Mouse (Mus musculus): ENCODE measurements around the gene Spred2. TPM values are rescaled to one million over a fixed set of nuclear protein-coding genes. Genes with fewer than 3 reads are reported as not detected.

Spred2 gene
- polyA plus RNA-seq, 2 experiments = 8.5 to 25.4 TPM

GRCm38 (mm10) chr11:20038723-20039122 is 114.5 kb downstream of the Spred2 start:
- DNase-seq (ENCODE audit: low spot score) (peak; percentile 49), ATAC-seq (ENCODE audit: low FRiP score, low read depth) (peak; percentile 37; the same call in 1 of the 2 replicates)
- Histone ChIP-seq H3K9ac (ENCODE audit: low read depth, low read length, severe bottlenecking) (no peak overlapping the region), H3K4me3 (replicated peaks; ENCODE audit: low read length) (no peak overlapping the region), H3K4me2 (replicated peaks; ENCODE audit: low read depth, low read length, severe bottlenecking) (peak overlapping the region; percentile 10; the same call in 1 of the 2 replicates), H3K9me3 (ENCODE audit: control insufficient read depth, low read length) (no peaks in the 10 kb centered on the region), H3K27ac (replicated peaks; ENCODE audit: low read depth, low read length) (0 out of 2 replicates have a peak overlapping the region, but pooled peaks have one; percentile 14), H3K36me3 (ENCODE audit: control insufficient read depth, insufficient read depth, low read length) (no peaks in the 10 kb centered on the region), H3K4me1 (ENCODE audit: control insufficient read depth, insufficient read depth, low read length) (peaks cover 31% of the 10 kb centered on the region), H3K27me3 (ENCODE audit: control insufficient read depth, insufficient read depth, low read length) (no peaks in the 10 kb centered on the region)
- TF ChIP-seq POLR2A (IDR thresholded peaks at IDR 0.05; ENCODE audit: borderline replicate concordance, extremely low read depth, insufficient read depth, insufficient read length) = no peak
- 19% methylated on average over 8 of the region's 8 CpGs for WGBS

GRCm38 (mm10) chr11:20041164-20041920 is 117.2 kb downstream of the Spred2 start:
- 12% methylated on average over 6 of the region's 6 CpGs for WGBS
- no peaks in the 10 kb centered on the region for H3K36me3 ChIP-seq (ENCODE audit: control insufficient read depth, insufficient read depth, low read length)
- no peaks in the 10 kb centered on the region for H3K27me3 ChIP-seq (ENCODE audit: control insufficient read depth, insufficient read depth, low read length)
- no peak for TF ChIP-seq POLR2A (IDR thresholded peaks at IDR 0.05; ENCODE audit: borderline replicate concordance, extremely low read depth, insufficient read depth, insufficient read length)
- H3K4me1 ChIP-seq (ENCODE audit: control insufficient read depth, insufficient read depth, low read length) = peaks cover 31% of the 10 kb centered on the region
- no peak for DNase-seq (ENCODE audit: low spot score)
- H3K4me2 ChIP-seq (replicated peaks; ENCODE audit: low read depth, low read length, severe bottlenecking) = no peak overlapping the region
- H3K4me3 ChIP-seq (replicated peaks; ENCODE audit: low read length) = no peak overlapping the region
- H3K27ac ChIP-seq (replicated peaks; ENCODE audit: low read depth, low read length) = peak overlapping the region; percentile 52; the same call in 1 of the 2 replicates
- no peaks in the 10 kb centered on the region for H3K9me3 ChIP-seq (ENCODE audit: control insufficient read depth, low read length)
- H3K9ac ChIP-seq (ENCODE audit: low read depth, low read length, severe bottlenecking) = no peak overlapping the region
- ATAC-seq (ENCODE audit: low FRiP score, low read depth) = peak; percentile 25; the same call in 1 of the 2 replicates

DNA sequence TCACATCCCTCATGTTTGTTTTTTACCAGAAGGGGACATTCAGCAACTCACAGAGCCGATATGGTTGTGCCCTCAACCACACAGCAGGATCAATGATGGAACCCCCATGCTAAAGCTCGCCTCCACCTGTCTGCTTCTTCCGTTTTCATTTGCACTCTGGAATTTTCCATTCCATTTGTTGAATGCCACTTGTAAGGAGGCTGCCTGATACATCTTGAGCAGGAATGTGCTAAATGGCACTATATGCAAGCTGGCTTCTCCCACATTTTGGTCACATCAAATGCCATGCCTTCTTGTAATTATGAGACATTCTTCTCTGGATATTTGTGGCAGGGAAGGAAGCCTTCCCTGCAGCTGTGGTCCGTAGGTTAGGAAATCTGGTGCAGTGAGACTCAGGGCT is 117.9 kb downstream of the Spred2 start:
- 29% methylated on average over 4 of the region's 4 CpGs for WGBS
- no peak overlapping the region for H3K4me2 ChIP-seq (replicated peaks; ENCODE audit: low read depth, low read length, severe bottlenecking)
- no peak overlapping the region for H3K27ac ChIP-seq (replicated peaks; ENCODE audit: low read depth, low read length)
- TF ChIP-seq POLR2A (IDR thresholded peaks at IDR 0.05; ENCODE audit: borderline replicate concordance, extremely low read depth, insufficient read depth, insufficient read length) = no peak
- H3K4me1 ChIP-seq (ENCODE audit: control insufficient read depth, insufficient read depth, low read length) = peaks cover 31% of the 10 kb centered on the region
- no peaks in the 10 kb centered on the region for H3K9me3 ChIP-seq (ENCODE audit: control insufficient read depth, low read length)
- no peak overlapping the region for H3K4me3 ChIP-seq (replicated peaks; ENCODE audit: low read length)
- no peaks in the 10 kb centered on the region for H3K27me3 ChIP-seq (ENCODE audit: control insufficient read depth, insufficient read depth, low read length)
- no peak overlapping the region for H3K9ac ChIP-seq (ENCODE audit: low read depth, low read length, severe bottlenecking)
- DNase-seq (ENCODE audit: low spot score) (no peak), ATAC-seq (ENCODE audit: low FRiP score, low read depth) (no peak)
- no peaks in the 10 kb centered on the region for H3K36me3 ChIP-seq (ENCODE audit: control insufficient read depth, insufficient read depth, low read length)

- H3K27ac ChIP-seq (replicated peaks; ENCODE audit: low read depth, low read length) = no peak overlapping the region
- no peaks in the 10 kb centered on the region for H3K36me3 ChIP-seq (ENCODE audit: control insufficient read depth, insufficient read depth, low read length)
- ATAC-seq (ENCODE audit: low FRiP score, low read depth) = no peak
- H3K4me3 ChIP-seq (replicated peaks; ENCODE audit: low read length) = no peak overlapping the region
- no peak for TF ChIP-seq POLR2A (IDR thresholded peaks at IDR 0.05; ENCODE audit: borderline replicate concordance, extremely low read depth, insufficient read depth, insufficient read length)
- no peaks in the 10 kb centered on the region for H3K9me3 ChIP-seq (ENCODE audit: control insufficient read depth, low read length)
- no peak overlapping the region for H3K4me2 ChIP-seq (replicated peaks; ENCODE audit: low read depth, low read length, severe bottlenecking)
- H3K4me1 ChIP-seq (ENCODE audit: control insufficient read depth, insufficient read depth, low read length) = peaks cover 30% of the 10 kb centered on the region
- WGBS = 84% methylated on average over 4 of the region's 4 CpGs
- DNase-seq (ENCODE audit: low spot score) = no peak
- H3K27me3 ChIP-seq (ENCODE audit: control insufficient read depth, insufficient read depth, low read length) = no peaks in the 10 kb centered on the region
- H3K9ac ChIP-seq (ENCODE audit: low read depth, low read length, severe bottlenecking) = no peak overlapping the region
Observed at GRCm38 (mm10) chr11:20043256-20043655, 119.1 kb downstream of the Spred2 start.

DNA sequence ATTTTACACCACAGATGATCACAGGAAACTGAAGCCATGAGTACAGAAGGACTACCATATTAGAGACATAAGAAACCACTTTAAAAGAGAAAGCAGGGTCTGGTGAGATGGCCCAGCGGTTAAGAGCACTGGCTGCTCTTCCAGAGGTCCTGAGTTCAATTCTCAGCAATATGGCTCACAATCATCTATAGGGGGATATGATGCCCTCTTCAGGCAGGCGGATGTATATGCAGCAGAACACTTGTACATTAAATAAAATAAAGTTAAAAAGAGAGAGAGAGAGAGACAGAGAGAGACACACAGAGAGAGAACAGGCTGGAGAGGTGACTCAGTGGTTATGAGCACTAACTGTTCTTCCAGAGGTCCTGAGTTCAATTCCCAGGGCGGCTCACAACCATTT is 121.4 kb downstream of the Spred2 start:
- no peak overlapping the region for H3K4me3 ChIP-seq (replicated peaks; ENCODE audit: low read length)
- 72% methylated on average over 3 of the region's 3 CpGs for WGBS
- no peak overlapping the region for H3K4me2 ChIP-seq (replicated peaks; ENCODE audit: low read depth, low read length, severe bottlenecking)
- no peaks in the 10 kb centered on the region for H3K27me3 ChIP-seq (ENCODE audit: control insufficient read depth, insufficient read depth, low read length)
- H3K27ac ChIP-seq (replicated peaks; ENCODE audit: low read depth, low read length) = no peak overlapping the region
- no peak for ATAC-seq (ENCODE audit: low FRiP score, low read depth)
- H3K9ac ChIP-seq (ENCODE audit: low read depth, low read length, severe bottlenecking) = no peak overlapping the region
- peaks cover 13% of the 10 kb centered on the region for H3K4me1 ChIP-seq (ENCODE audit: control insufficient read depth, insufficient read depth, low read length)
- no peaks in the 10 kb centered on the region for H3K9me3 ChIP-seq (ENCODE audit: control insufficient read depth, low read length)
- no peaks in the 10 kb centered on the region for H3K36me3 ChIP-seq (ENCODE audit: control insufficient read depth, insufficient read depth, low read length)
- TF ChIP-seq POLR2A (IDR thresholded peaks at IDR 0.05; ENCODE audit: borderline replicate concordance, extremely low read depth, insufficient read depth, insufficient read length) = no peak
- DNase-seq (ENCODE audit: low spot score) = no peak

Measured in limb, embryonic 14.5 days (tissue).